Mouse (Mus musculus) right cerebral cortex, adult 2 months (tissue): ENCODE measurements at regions not wholly inside any gene's neighbourhood (a gene's known extent, or its start where the extent isn't known, plus 50 kb on each side); places are given as distances from the start of the nearest gene placed in this dataset.

Source experiments
- DNase-seq, 2 experiments: peaks; one replicate each; pipeline ENCODE4 v3.0.0; 2021 to 2022; ENCODE audit warnings: low spot score in 2 of 2

GRCm38 (mm10) chr4:55203731-55204710, 145.8 kb upstream of the Rad23b start:
- no peak for DNase-seq

GRCm38 (mm10) chr4:55206226-55206625, 143.6 kb upstream of the Rad23b start:
- DNase-seq: no peak

- DNase-seq: no peak
Measured at GRCm38 (mm10) chr4:55207749-55208385, 142.0 kb upstream of the Rad23b start.

- no peak for DNase-seq
Measured at GRCm38 (mm10) chr4:55208386-55209345, 141.2 kb upstream of the Rad23b start.

GRCm38 (mm10) chr4:55215425-55216174, 134.2 kb upstream of the Rad23b start:
- no peak for DNase-seq

GRCm38 (mm10) chr4:55216175-55216545, 133.7 kb upstream of the Rad23b start:
- DNase-seq: no peak

- no peak for DNase-seq
Measured at GRCm38 (mm10) chr4:55225766-55226165, 124.1 kb upstream of the Rad23b start.

GRCm38 (mm10) chr4:55227394-55227793, 122.4 kb upstream of the Rad23b start:
- DNase-seq: peak; percentile 21 to 27

GRCm38 (mm10) chr4:55231522-55231921, 118.3 kb upstream of the Rad23b start:
- peak; percentile 22 to 47 for DNase-seq

- DNase-seq: no peak
Measured at GRCm38 (mm10) chr4:55237856-55238255, 112.0 kb upstream of the Rad23b start.

- peak; percentile 85 for DNase-seq
Measured at GRCm38 (mm10) chr4:55240450-55240849, 109.4 kb upstream of the Rad23b start.

- no peak for DNase-seq
Measured at GRCm38 (mm10) chr4:55242331-55242730, 107.5 kb upstream of the Rad23b start.

GRCm38 (mm10) chr4:55243091-55244058, 106.5 kb upstream of the Rad23b start:
- no peak for DNase-seq

- DNase-seq: no peak
Measured at GRCm38 (mm10) chr4:55245789-55246188, 104.1 kb upstream of the Rad23b start.

- no peak for DNase-seq
Measured at GRCm38 (mm10) chr4:55250334-55250733, 99.5 kb upstream of the Rad23b start.

- no peak for DNase-seq
Measured at GRCm38 (mm10) chr4:55251546-55251945, 98.3 kb upstream of the Rad23b start.

- DNase-seq: no peak
Measured at GRCm38 (mm10) chr4:55253769-55254168, 96.1 kb upstream of the Rad23b start.

GRCm38 (mm10) chr4:55271965-55272630, 77.7 kb upstream of the Rad23b start:
- DNase-seq: no peak

- no peak for DNase-seq
Measured at GRCm38 (mm10) chr4:55276300-55276952, 73.4 kb upstream of the Rad23b start.
